Mouse (Mus musculus) intestine, embryonic 15.5 days (tissue): ENCODE data around the gene Olfr904. TPM values are rescaled to one million over a fixed set of nuclear protein-coding genes. Genes with fewer than 3 reads are reported as not detected.
"Not testable (repeated sequence)": the region's sequence is repeated elsewhere in the genome, so short reads cannot be mapped to it uniquely, and the experiment has no call there.

Experiments used
- ATAC-seq: fragments of 200-750 bp; cut with Nextera tagmentation; 2 replicates; pipeline ENCODE4 v1.8.0; 2017; ENCODE audit warnings: moderate TSS enrichment, moderate library complexity
- H3K27ac ChIP-seq: fragments of 300-500 bp; sonication (generic); 2 replicates; pipeline ENCODE4 v1.5.1; 2015; ENCODE audit warnings: mild to moderate bottlenecking, inconsistent platforms
- H3K27me3 ChIP-seq: fragments of 300-500 bp; sonication (generic); replicated peaks from 2 replicates; pipeline ENCODE4 v1.6.1; 2015; ENCODE audit warnings: inconsistent platforms
- H3K36me3 ChIP-seq: fragments of 300-500 bp; sonication (generic); 2 replicates; pipeline ENCODE4 v1.6.1; 2015; ENCODE audit warnings: inconsistent platforms
- H3K4me1 ChIP-seq: fragments of 300-500 bp; sonication (generic); replicated peaks from 2 replicates; pipeline ENCODE4 v1.6.1; 2015; ENCODE audit warnings: inconsistent platforms
- H3K4me2 ChIP-seq: fragments of 300-500 bp; sonication (generic); replicated peaks from 2 replicates; pipeline ENCODE4 v1.6.1; 2015; ENCODE audit warnings: mild to moderate bottlenecking, inconsistent platforms
- H3K4me3 ChIP-seq: fragments of 300-500 bp; sonication (generic); replicated peaks from 2 replicates; pipeline ENCODE4 v1.5.1; 2015; ENCODE audit warnings: inconsistent platforms
- H3K9ac ChIP-seq: fragments of 300-500 bp; sonication (generic); 2 replicates; pipeline ENCODE4 v1.6.1; 2015; ENCODE audit warnings: inconsistent platforms
- H3K9me3 ChIP-seq: fragments of 300-500 bp; sonication (generic); 2 replicates; pipeline ENCODE4 v1.6.1; 2016; ENCODE audit warnings: inconsistent platforms
- WGBS: fragments of 180-500 bp; shearing (Covaris S2); methylation state at CpG from one replicate; pipeline ENCODE4 v1.1.7; 2015; 5-methylcytosine and 5-hydroxymethylcytosine counted together
- polyA plus RNA-seq: library from polyadenylated mRNA; unstranded; fragments of >200 nt; fragmentation: Nextera tagmentation; extraction: Ambion mirVana; gene quantifications from 2 replicates; pipeline ENCODE4 v1.2.1, GENCODE M21; 2015

The Olfr904 gene
- not detected in 2 replicates for polyA plus RNA-seq

- Histone ChIP-seq H3K9me3 (no peaks in the 10 kb centered on the region), H3K36me3 (no peaks in the 10 kb centered on the region), H3K4me3 (no peak within 1 kb of the TSS), H3K4me1 (no peaks in the 10 kb centered on the region), H3K27me3 (no peaks in the 10 kb centered on the region), H3K4me2 (no peak within 1 kb of the TSS), H3K27ac (no peak within 1 kb of the TSS), H3K9ac (no peak within 1 kb of the TSS)
- ATAC-seq = no peak
Observed at GRCm38 (mm10) chr9:38462844-38463243, at the start of gene Olfr904. Olfr904 (plus strand) TSS chr9:38463144.

GRCm38 (mm10) chr9:38413502-38413901, 49.4 kb upstream of the Olfr904 start:
- H3K27ac ChIP-seq, H3K9me3 ChIP-seq, ATAC-seq, H3K27me3 ChIP-seq, H3K9ac ChIP-seq, H3K36me3 ChIP-seq, H3K4me3 ChIP-seq, H3K4me2 ChIP-seq, H3K4me1 ChIP-seq: not testable (repeated sequence)
- WGBS = 88% methylated on average over 14 of the region's 14 CpGs

GRCm38 (mm10) chr9:38423801-38424200, 39.1 kb upstream of the Olfr904 start:
- H3K9ac ChIP-seq = no peak overlapping the region
- no peak overlapping the region for H3K27ac ChIP-seq
- no peaks in the 10 kb centered on the region for H3K27me3 ChIP-seq
- H3K4me1 ChIP-seq = no peaks in the 10 kb centered on the region
- H3K4me2 ChIP-seq = no peak overlapping the region
- H3K4me3 ChIP-seq = no peak overlapping the region
- H3K9me3 ChIP-seq = no peaks in the 10 kb centered on the region
- H3K36me3 ChIP-seq = no peaks in the 10 kb centered on the region
- ATAC-seq = no peak

GRCm38 (mm10) chr9:38427026-38427425, 35.9 kb upstream of the Olfr904 start:
- Histone ChIP-seq H3K9me3 (no peaks in the 10 kb centered on the region), H3K27ac (no peak overlapping the region), H3K4me2 (no peak overlapping the region), H3K27me3 (no peaks in the 10 kb centered on the region), H3K9ac (no peak overlapping the region), H3K4me3 (no peak overlapping the region), H3K4me1 (no peaks in the 10 kb centered on the region), H3K36me3 (no peaks in the 10 kb centered on the region)
- WGBS = 64% methylated on average over 1 of the region's 1 CpGs
- ATAC-seq = no peak

GRCm38 (mm10) chr9:38429155-38429554, 33.8 kb upstream of the Olfr904 start, which contains the start of gene Olfr901:
Olfr901 (plus strand) TSS chr9:38429455.
- Histone ChIP-seq H3K27me3 (no peaks in the 10 kb centered on the region), H3K9ac (no peak within 1 kb of the TSS), H3K4me2 (no peak within 1 kb of the TSS), H3K4me1 (no peaks in the 10 kb centered on the region), H3K27ac (no peak within 1 kb of the TSS), H3K4me3 (no peak within 1 kb of the TSS), H3K9me3 (no peaks in the 10 kb centered on the region), H3K36me3 (no peaks in the 10 kb centered on the region)
- ATAC-seq = no peak
- 86% methylated on average over 1 of the region's 1 CpGs for WGBS

GRCm38 (mm10) chr9:38447352-38447751, 15.6 kb upstream of the Olfr904 start, which contains the start of gene Olfr902:
Olfr902 (plus strand) TSS chr9:38447652.
- H3K36me3 ChIP-seq = no peaks in the 10 kb centered on the region
- H3K4me1 ChIP-seq = no peaks in the 10 kb centered on the region
- no peak within 1 kb of the TSS for H3K27ac ChIP-seq
- no peak within 1 kb of the TSS for H3K4me3 ChIP-seq
- no peak within 1 kb of the TSS for H3K9ac ChIP-seq
- H3K9me3 ChIP-seq = no peaks in the 10 kb centered on the region
- no peaks in the 10 kb centered on the region for H3K27me3 ChIP-seq
- no peak within 1 kb of the TSS for H3K4me2 ChIP-seq
- 85% methylated on average over 5 of the region's 5 CpGs for WGBS
- no peak for ATAC-seq

- H3K9ac ChIP-seq = no peak within 1 kb of the TSS
Observed at GRCm38 (mm10) chr9:38470807-38471206, 7.9 kb downstream of the Olfr904 start, which contains the start of gene Olfr905. Olfr905 (plus strand) TSS chr9:38471107.

GRCm38 (mm10) chr9:38486785-38487184, 23.8 kb downstream of the Olfr904 start, which contains the start of gene Olfr906:
Olfr906 (plus strand) TSS chr9:38487085.
- no peaks in the 10 kb centered on the region for H3K27me3 ChIP-seq
- H3K4me3 ChIP-seq = no peak within 1 kb of the TSS
- H3K9me3 ChIP-seq = no peaks in the 10 kb centered on the region
- H3K9ac ChIP-seq = no peak within 1 kb of the TSS
- no peaks in the 10 kb centered on the region for H3K4me1 ChIP-seq
- WGBS = 72% methylated on average over 3 of the region's 3 CpGs
- H3K4me2 ChIP-seq = no peak within 1 kb of the TSS
- H3K36me3 ChIP-seq = no peaks in the 10 kb centered on the region
- no peak within 1 kb of the TSS for H3K27ac ChIP-seq
- no peak for ATAC-seq

More at GRCm38 (mm10) chr9:38470807-38471206, 7.9 kb downstream of the Olfr904 start, which contains the start of gene Olfr905:
- H3K27me3 ChIP-seq = no peaks in the 10 kb centered on the region
- H3K4me3 ChIP-seq = no peak within 1 kb of the TSS
- ATAC-seq = no peak
- no peaks in the 10 kb centered on the region for H3K4me1 ChIP-seq
- no peaks in the 10 kb centered on the region for H3K36me3 ChIP-seq
- no peaks in the 10 kb centered on the region for H3K9me3 ChIP-seq
- H3K4me2 ChIP-seq = no peak within 1 kb of the TSS
- H3K27ac ChIP-seq = no peak within 1 kb of the TSS

- no peak for ATAC-seq
- H3K9me3 ChIP-seq = no peaks in the 10 kb centered on the region
- no peak within 1 kb of the TSS for H3K4me3 ChIP-seq
- H3K27me3 ChIP-seq = no peaks in the 10 kb centered on the region
- no peak within 1 kb of the TSS for H3K9ac ChIP-seq
- H3K4me2 ChIP-seq = no peak within 1 kb of the TSS
- no peak within 1 kb of the TSS for H3K27ac ChIP-seq
- H3K4me1 ChIP-seq = no peaks in the 10 kb centered on the region
- WGBS = 82% methylated on average over 2 of the region's 2 CpGs
- no peaks in the 10 kb centered on the region for H3K36me3 ChIP-seq
Observed at GRCm38 (mm10) chr9:38495501-38495900, 32.6 kb downstream of the Olfr904 start, which contains the start of gene Olfr907. Olfr907 (plus strand) TSS chr9:38495801.

GRCm38 (mm10) chr9:38512353-38512752, 49.4 kb downstream of the Olfr904 start:
- no peak for ATAC-seq
- H3K27ac ChIP-seq = no peak overlapping the region
- WGBS = 67% methylated on average over 2 of the region's 2 CpGs
- no peak overlapping the region for H3K4me2 ChIP-seq
- no peaks in the 10 kb centered on the region for H3K9me3 ChIP-seq
- H3K4me3 ChIP-seq = no peak overlapping the region
- no peaks in the 10 kb centered on the region for H3K27me3 ChIP-seq
- H3K9ac ChIP-seq = no peak overlapping the region
- H3K36me3 ChIP-seq = no peaks in the 10 kb centered on the region
- H3K4me1 ChIP-seq = no peaks in the 10 kb centered on the region

Other genes starting within 250 kb of the Olfr904 start
- gene Olfr894, start 245.1 kb upstream of the Olfr904 start, polyA plus RNA-seq = not detected in 2 replicates
- not detected in 2 replicates for gene Olfr143, start 210.4 kb upstream of the Olfr904 start, polyA plus RNA-seq
- not detected in 2 replicates for gene Olfr895, start 195.3 kb upstream of the Olfr904 start, polyA plus RNA-seq
- not detected in 2 replicates for gene Olfr896-ps1, start 172.0 kb upstream of the Olfr904 start, polyA plus RNA-seq
- not detected in 2 replicates for gene Olfr25, start 134.1 kb upstream of the Olfr904 start, polyA plus RNA-seq
- gene Olfr898, start 114.7 kb upstream of the Olfr904 start, polyA plus RNA-seq = not detected in 2 replicates
- gene Olfr250, start 96.2 kb upstream of the Olfr904 start, polyA plus RNA-seq = not detected in 2 replicates
- gene Olfr251, start 86.1 kb upstream of the Olfr904 start, polyA plus RNA-seq = not detected in 2 replicates
- gene Olfr147, start 61.4 kb upstream of the Olfr904 start, polyA plus RNA-seq = not detected in 2 replicates
- not detected in 2 replicates for gene Olfr901, start 33.7 kb upstream of the Olfr904 start, polyA plus RNA-seq
- gene Olfr902, start 15.5 kb upstream of the Olfr904 start, polyA plus RNA-seq = not detected in 2 replicates
- gene Olfr905, start 8.0 kb downstream of the Olfr904 start, polyA plus RNA-seq = not detected in 2 replicates
- gene Olfr906, start 23.9 kb downstream of the Olfr904 start, polyA plus RNA-seq = not detected in 2 replicates
- gene Olfr907, start 32.7 kb downstream of the Olfr904 start, polyA plus RNA-seq = not detected in 2 replicates
- gene Olfr911-ps1, start 58.4 kb downstream of the Olfr904 start, polyA plus RNA-seq = not detected in 2 replicates
- not detected in 2 replicates for gene Olfr910, start 74.7 kb downstream of the Olfr904 start, polyA plus RNA-seq
- gene Olfr912, start 117.0 kb downstream of the Olfr904 start, polyA plus RNA-seq = not detected in 2 replicates
- not detected in 2 replicates for gene Olfr913, start 129.6 kb downstream of the Olfr904 start, polyA plus RNA-seq
- not detected in 2 replicates for gene Olfr914, start 142.0 kb downstream of the Olfr904 start, polyA plus RNA-seq
- not detected in 2 replicates for gene Olfr916, start 196.7 kb downstream of the Olfr904 start, polyA plus RNA-seq
- gene Olfr917, start 202.7 kb downstream of the Olfr904 start, polyA plus RNA-seq = not detected in 2 replicates
- gene Olfr918, start 211.5 kb downstream of the Olfr904 start, polyA plus RNA-seq = not detected in 2 replicates
- gene Olfr919, start 240.5 kb downstream of the Olfr904 start, polyA plus RNA-seq = not detected in 2 replicates